Mouse (Mus musculus) CH12.LX (cell line): Measurements from ENCODE around the gene Gjb2. TPM values are rescaled to one million over a fixed set of nuclear protein-coding genes. Genes with fewer than 3 reads are reported as not detected.

Source experiments
- DNase-seq: peaks from one replicate; pipeline ENCODE4 v3.0.0-alpha.2; 2013; ENCODE audit errors: extremely low read depth
- H3K27ac ChIP-seq: 2 replicates; pipeline ENCODE4 v1.5.1; 2012; ENCODE audit warnings: low read depth, mild to moderate bottlenecking, control low read depth, moderate library complexity; ENCODE audit not compliant: insufficient read depth
- H3K27me3 ChIP-seq: replicated peaks from 2 replicates; pipeline ENCODE3; 2012; ENCODE audit warnings: inconsistent platforms
- H3K36me3 ChIP-seq, 2 experiments: replicated peaks in 1 of 2; 2 replicates each; pipeline versions ENCODE3 to v1.6.1; 2012; ENCODE audit warnings: inconsistent platforms in 1 of 2, low read length in 1 of 2, mild to moderate bottlenecking in 1 of 2, mixed read lengths in 1 of 2, moderate library complexity in 1 of 2; ENCODE audit not compliant: control insufficient read depth in 1 of 2, insufficient read depth in 1 of 2
- H3K4me1 ChIP-seq, 2 experiments: 2 replicates each; pipeline ENCODE4 v1.6.1; 2012; ENCODE audit warnings: inconsistent platforms in 1 of 2, moderate library complexity in 1 of 2; ENCODE audit not compliant: insufficient read depth in 2 of 2, control insufficient read depth in 1 of 2
- H3K4me2 ChIP-seq: 2 replicates; pipeline ENCODE4 v1.6.1; 2012; ENCODE audit warnings: low read depth, mild to moderate bottlenecking, control low read depth; ENCODE audit not compliant: poor library complexity, insufficient read depth, severe bottlenecking
- H3K4me3 ChIP-seq, 3 experiments: fragments of 150-350 bp in 1 of 3; sonication (generic) in 1 of 3; replicated peaks in 1 of 3; 2 replicates each; pipeline versions ENCODE3 to v1.5.1; 2011 to 2012; ENCODE audit warnings: low read depth in 2 of 3, low read length in 2 of 3, mild to moderate bottlenecking in 2 of 3, moderate library complexity in 2 of 3, control low read depth in 1 of 3, improper control_type of control experiment in 1 of 3, inconsistent platforms in 1 of 3, mixed read lengths in 1 of 3; ENCODE audit not compliant: poor library complexity in 1 of 3
- H3K79me2 ChIP-seq: replicated peaks from 2 replicates; pipeline ENCODE4 v1.6.1; 2012; ENCODE audit warnings: mild to moderate bottlenecking, moderate library complexity; ENCODE audit not compliant: control insufficient read depth, poor library complexity, insufficient read depth, severe bottlenecking; ENCODE audit errors: extremely low read depth
- H3K9ac ChIP-seq: 2 replicates; pipeline ENCODE4 v1.6.1; 2012; ENCODE audit warnings: low read depth, mild to moderate bottlenecking, control low read depth, moderate library complexity; ENCODE audit not compliant: insufficient read depth
- H3K9me3 ChIP-seq: replicated peaks from 2 replicates; pipeline ENCODE3; 2012; ENCODE audit warnings: low read length, inconsistent platforms, mixed read lengths
- CHD1 ChIP-seq: IDR thresholded peaks from 2 replicates; pipeline ENCODE4 v1.6.1; 2012; ENCODE audit warnings: low read depth, low read length, improper control_type of control experiment, inconsistent platforms
- CHD2 ChIP-seq: IDR thresholded peaks from 2 replicates; pipeline ENCODE4 v1.6.1; 2011; ENCODE audit warnings: low read length, improper control_type of control experiment
- CTCF ChIP-seq, 2 experiments: IDR thresholded peaks in 1 of 2; conservative IDR thresholded peaks in 1 of 2; 2 replicates each; pipeline ENCODE4 v1.5.1; 2011 to 2012; ENCODE audit warnings: low read depth in 2 of 2, low read length in 2 of 2, improper control_type of control experiment in 1 of 2, inconsistent platforms in 1 of 2, mild to moderate bottlenecking in 1 of 2, moderate library complexity in 1 of 2
- ELF1 ChIP-seq: IDR thresholded peaks from 2 replicates; pipeline ENCODE4 v1.6.1; 2014; ENCODE audit warnings: low read depth, mild to moderate bottlenecking, inconsistent platforms, low read length, improper control_type of control experiment
- GABPA ChIP-seq: IDR thresholded peaks from 2 replicates; pipeline ENCODE4 v1.6.1; 2012; ENCODE audit warnings: low read depth, low read length, improper control_type of control experiment, inconsistent platforms; ENCODE audit not compliant: insufficient replicate concordance
- JUN ChIP-seq: IDR thresholded peaks from 2 replicates; pipeline ENCODE4 v1.6.1; 2011; ENCODE audit warnings: low read depth, mild to moderate bottlenecking, low read length, improper control_type of control experiment, moderate library complexity; ENCODE audit not compliant: insufficient read depth
- JUND ChIP-seq: conservative IDR thresholded peaks from 2 replicates; pipeline ENCODE4 v1.6.1; 2011; ENCODE audit warnings: low read depth, low read length, improper control_type of control experiment
- KAT2A ChIP-seq: IDR thresholded peaks from 2 replicates; pipeline ENCODE4 v1.6.1; 2012; ENCODE audit warnings: low read length, improper control_type of control experiment, inconsistent platforms; ENCODE audit not compliant: insufficient replicate concordance
- MAFK ChIP-seq: IDR thresholded peaks from 2 replicates; pipeline ENCODE4 v1.6.1; 2011; ENCODE audit warnings: low read length, improper control_type of control experiment; ENCODE audit not compliant: insufficient replicate concordance
- MAX ChIP-seq: IDR thresholded peaks from 2 replicates; pipeline ENCODE4 v1.6.1; 2011; ENCODE audit warnings: low read length, improper control_type of control experiment
- MAZ ChIP-seq: IDR thresholded peaks from 2 replicates; pipeline ENCODE4 v1.6.1; 2012; ENCODE audit warnings: low read depth, mild to moderate bottlenecking, inconsistent platforms, low read length, improper control_type of control experiment, moderate library complexity
- MYC ChIP-seq: IDR thresholded peaks from 2 replicates; pipeline ENCODE4 v1.6.1; 2011; ENCODE audit warnings: low read depth, mild to moderate bottlenecking, improper control_type of control experiment, low read length
- NRF1 ChIP-seq: IDR thresholded peaks from 2 replicates; pipeline ENCODE4 v1.6.1; 2014; ENCODE audit warnings: low read depth, mild to moderate bottlenecking, inconsistent platforms, low read length, improper control_type of control experiment, moderate library complexity
- POLR2A ChIP-seq: IDR thresholded peaks from 2 replicates; pipeline ENCODE4 v1.6.1; 2011; ENCODE audit warnings: low read depth, mild to moderate bottlenecking, improper control_type of control experiment, low read length
- POLR2AphosphoS2 ChIP-seq: IDR thresholded peaks from 2 replicates; pipeline ENCODE4 v1.6.1; 2011; ENCODE audit warnings: low read depth, low read length, improper control_type of control experiment
- RCOR1 ChIP-seq: conservative IDR thresholded peaks from 2 replicates; pipeline ENCODE4 v1.6.1; 2012; ENCODE audit warnings: low read depth, mild to moderate bottlenecking, inconsistent platforms, low read length, improper control_type of control experiment
- TBP ChIP-seq: conservative IDR thresholded peaks from 2 replicates; pipeline ENCODE4 v1.6.1; 2011; ENCODE audit warnings: low read depth, low read length, improper control_type of control experiment
- TCF12 ChIP-seq: IDR thresholded peaks from 2 replicates; pipeline ENCODE4 v1.6.1; 2014; ENCODE audit warnings: low read depth, mild to moderate bottlenecking, inconsistent platforms, low read length, improper control_type of control experiment
- UBTF ChIP-seq: IDR thresholded peaks from 2 replicates; pipeline ENCODE4 v1.6.1; 2012; ENCODE audit warnings: low read depth, mild to moderate bottlenecking, inconsistent platforms, low read length, improper control_type of control experiment, moderate library complexity
- ZKSCAN1 ChIP-seq: IDR thresholded peaks from 2 replicates; pipeline ENCODE4 v1.6.1; 2012; ENCODE audit warnings: low read depth, inconsistent platforms, low read length, improper control_type of control experiment, borderline replicate concordance
- ZMIZ1 ChIP-seq: IDR thresholded peaks from 2 replicates; pipeline ENCODE4 v1.6.1; 2012; ENCODE audit warnings: low read depth, mild to moderate bottlenecking, inconsistent platforms, low read length, improper control_type of control experiment
- ZNF384 ChIP-seq: IDR thresholded peaks from 2 replicates; pipeline ENCODE4 v1.6.1; 2012; ENCODE audit warnings: low read depth, low read length, improper control_type of control experiment, inconsistent platforms
- dilution Hi-C: fragments of 300-500 bp; cut with MboI; formaldehyde crosslinking; loops from 2 replicates; pipeline ENCODE4 v1.14.3; 2020; ENCODE audit warnings: low sequenced_read_pairs; ENCODE audit not compliant: extremely low pct_unique_long_range_greater_than_20kb, extremely low pct_ligation_motif_present
- in situ Hi-C: fragments of 300-500 bp; cut with MboI; formaldehyde crosslinking; loops from 3 replicates; pipeline ENCODE4 v1.14.3; 2019; ENCODE audit warnings: low sequenced_read_pairs, low pct_ligation_motif_present, low pct_unique_long_range_greater_than_20kb, mixed read lengths
- polyA plus RNA-seq: library from polyadenylated mRNA; unstranded; fragments of >175 nt; gene quantifications from 2 replicates; pipeline ENCODE4 v1.2.1, GENCODE M21; 2012; ENCODE audit warnings: low read depth; ENCODE audit not compliant: insufficient read length
- total RNA-seq, 2 experiments: library from RNA; depleted of rRNA; stranded (reverse); fragments of 300-350 nt in 1 of 2; fragments of >200 nt in 1 of 2; gene quantifications; 2 replicates each; pipeline ENCODE4 v1.2.3; 2012 to 2014

Gene Gjb2
- total and polyA plus RNA-seq, 3 experiments, result not detected

DNA sequence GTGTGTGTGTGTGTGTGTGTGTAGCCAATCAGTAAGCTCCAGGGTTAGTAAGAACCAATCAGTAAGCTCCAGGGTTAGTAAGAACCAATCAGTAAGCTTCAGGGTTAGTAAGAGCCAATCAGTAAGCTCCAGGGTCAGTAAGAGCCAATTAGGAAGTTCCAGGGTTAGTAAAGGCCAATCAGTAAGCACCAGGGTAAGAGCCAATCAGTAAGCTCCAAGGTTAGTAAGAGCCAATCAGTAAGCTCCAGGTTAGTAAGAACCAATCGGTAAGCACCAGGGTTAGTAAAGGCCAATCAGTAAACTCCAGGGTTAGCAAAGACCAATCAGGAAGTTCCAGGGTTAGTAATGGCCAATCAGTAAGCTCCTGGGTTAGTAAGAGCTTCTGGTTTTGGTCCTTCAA, 21.6 kb downstream of the Gjb2 start:
- Histone ChIP-seq H3K9ac (no peak overlapping the region), H3K4me3 (no peak overlapping the region), H3K79me2 (no peaks in the 10 kb centered on the region), H3K4me2 (no peak overlapping the region), H3K4me1 (no peaks in the 10 kb centered on the region), H3K9me3 (no peaks in the 10 kb centered on the region), H3K27me3 (no peaks in the 10 kb centered on the region), H3K36me3 (no peaks in the 10 kb centered on the region), H3K27ac (no peak overlapping the region)
- no peak for DNase-seq
- TF ChIP-seq POLR2A (no peak), MAX (no peak), MYC (no peak), GABPA (no peak), ZMIZ1 (no peak), KAT2A (no peak), ZNF384 (no peak), TCF12 (no peak), JUND (no peak), CHD2 (no peak), JUN (no peak), ELF1 (no peak), UBTF (no peak), CTCF (conservative IDR thresholded peaks at IDR 0.05 in 1 of 2, IDR thresholded peaks at IDR 0.05 in 1 of 2; ENCODE audit: low read depth in 2 of 2, low read length in 2 of 2) (no peak), MAFK (no peak), NRF1 (no peak), MAZ (no peak), ZKSCAN1 (no peak), RCOR1 (no peak), POLR2AphosphoS2 (no peak)
- dilution Hi-C loops, result no loop called here
- in situ Hi-C loops, result no loop called here

DNA sequence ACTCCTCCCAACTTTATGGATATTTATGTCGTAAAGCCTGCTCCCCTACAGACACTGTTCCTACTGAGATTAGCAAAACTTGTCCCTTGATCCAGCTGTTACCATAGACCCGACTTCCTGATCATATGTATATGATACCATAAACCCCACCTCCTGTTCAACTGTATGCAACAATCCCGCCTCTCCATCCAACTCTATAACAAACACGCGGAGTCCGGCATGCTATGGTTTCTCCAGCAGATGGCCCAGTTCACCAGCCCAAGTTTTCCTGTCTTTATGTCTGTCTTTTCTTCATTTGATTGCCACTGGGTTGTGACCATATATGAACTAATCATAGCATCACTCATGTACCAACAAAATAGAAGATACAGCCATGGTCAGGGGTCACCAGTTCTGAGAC, 29.0 kb downstream of the Gjb2 start:
- no peak overlapping the region for H3K9ac ChIP-seq
- H3K27me3 ChIP-seq, result no peaks in the 10 kb centered on the region
- dilution Hi-C loops, result no loop called here
- no peaks in the 10 kb centered on the region for H3K79me2 ChIP-seq
- no peak overlapping the region for H3K4me2 ChIP-seq
- H3K9me3 ChIP-seq, result no peaks in the 10 kb centered on the region
- H3K4me3 ChIP-seq, result no peak overlapping the region
- no peaks in the 10 kb centered on the region for H3K4me1 ChIP-seq
- H3K27ac ChIP-seq, result no peak overlapping the region
- in situ Hi-C loops, result no loop called here
- DNase-seq, result no peak
- TF ChIP-seq CTCF (conservative IDR thresholded peaks at IDR 0.05 in 1 of 2, IDR thresholded peaks at IDR 0.05 in 1 of 2; ENCODE audit: low read depth in 2 of 2, low read length in 2 of 2) (0 out of 4 replicates have a peak, but pooled peaks of 1 of the 2 experiments have one; percentile 16), CHD1 (no peak), TBP (no peak), CHD2 (no peak)
- no peaks in the 10 kb centered on the region for H3K36me3 ChIP-seq
